Mouse (Mus musculus) stomach, embryonic 16.5 days (tissue): ENCODE measurements at regions not wholly inside any gene's neighbourhood (a gene's known extent, or its start where the extent isn't known, plus 50 kb on each side); places are given as distances from the start of the nearest gene placed in this dataset.

Source experiments
- ATAC-seq: fragments of 200-750 bp; cut with Nextera tagmentation; 2 replicates; pipeline ENCODE4 v1.8.0; 2017; ENCODE audit warnings: moderate number of reproducible peaks, moderate TSS enrichment; ENCODE audit not compliant: insufficient read depth, low FRiP score
- H3K27ac ChIP-seq: fragments of 300-500 bp; sonication (generic); 2 replicates; pipeline ENCODE4 v1.5.1; 2014; ENCODE audit warnings: low read length
- H3K27me3 ChIP-seq: fragments of 300-500 bp; sonication (generic); 2 replicates; pipeline ENCODE4 v1.6.1; 2014; ENCODE audit warnings: low read length, control low read depth, mixed read lengths; ENCODE audit not compliant: control insufficient read depth, insufficient read depth
- H3K36me3 ChIP-seq: fragments of 300-500 bp; sonication (generic); 2 replicates; pipeline ENCODE4 v1.6.1; 2014; ENCODE audit warnings: low read length; ENCODE audit not compliant: control insufficient read depth, insufficient read depth
- H3K4me1 ChIP-seq: fragments of 300-500 bp; sonication (generic); 2 replicates; pipeline ENCODE4 v1.6.1; 2014; ENCODE audit warnings: low read length, control low read depth, mixed read lengths; ENCODE audit not compliant: control insufficient read depth, insufficient read depth
- H3K4me2 ChIP-seq: fragments of 300-500 bp; sonication (generic); 2 replicates; pipeline ENCODE4 v1.6.1; 2014; ENCODE audit warnings: low read depth, low read length, mixed read lengths
- H3K4me3 ChIP-seq: fragments of 300-500 bp; sonication (generic); replicated peaks from 2 replicates; pipeline ENCODE4 v1.5.1; 2014; ENCODE audit warnings: mild to moderate bottlenecking, low read length
- H3K9ac ChIP-seq: fragments of 300-500 bp; sonication (generic); 2 replicates; pipeline ENCODE4 v1.6.1; 2014; ENCODE audit warnings: low read length
- H3K9me3 ChIP-seq: fragments of 300-500 bp; sonication (generic); replicated peaks from 2 replicates; pipeline ENCODE4 v1.6.1; 2016; ENCODE audit warnings: low read length, control low read depth; ENCODE audit not compliant: control insufficient read depth
- WGBS: fragments of 180-500 bp; shearing (Covaris S2); extraction: QIAGEN DNeasy Blood & Tissue Kit; methylation state at CpG from one replicate; pipeline ENCODE4 v1.1.7; 2014; 5-methylcytosine and 5-hydroxymethylcytosine counted together

DNA sequence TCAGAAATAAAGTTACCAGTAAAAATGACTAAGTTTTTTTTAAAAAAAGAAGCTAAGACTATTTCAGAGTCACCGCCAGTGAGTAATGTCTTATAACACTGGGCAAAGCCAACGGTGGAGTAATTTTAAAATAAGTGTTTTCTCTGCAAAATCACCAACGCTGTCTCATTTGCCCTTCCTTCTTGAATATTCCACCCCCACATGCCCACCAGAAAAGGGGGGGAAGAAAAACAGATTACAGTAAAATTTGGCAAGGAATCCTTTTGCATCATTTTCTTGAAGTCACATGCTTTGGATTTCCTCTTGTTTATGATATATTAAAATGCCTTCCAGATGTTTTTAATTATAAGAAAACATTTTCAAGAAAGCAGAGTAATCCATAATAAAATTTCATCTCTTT is 482.9 kb downstream of the Lmo4 start:
- no peak for ATAC-seq
- no peak overlapping the region for H3K4me3 ChIP-seq
- 65% methylated on average over 3 of the region's 3 CpGs for WGBS

DNA sequence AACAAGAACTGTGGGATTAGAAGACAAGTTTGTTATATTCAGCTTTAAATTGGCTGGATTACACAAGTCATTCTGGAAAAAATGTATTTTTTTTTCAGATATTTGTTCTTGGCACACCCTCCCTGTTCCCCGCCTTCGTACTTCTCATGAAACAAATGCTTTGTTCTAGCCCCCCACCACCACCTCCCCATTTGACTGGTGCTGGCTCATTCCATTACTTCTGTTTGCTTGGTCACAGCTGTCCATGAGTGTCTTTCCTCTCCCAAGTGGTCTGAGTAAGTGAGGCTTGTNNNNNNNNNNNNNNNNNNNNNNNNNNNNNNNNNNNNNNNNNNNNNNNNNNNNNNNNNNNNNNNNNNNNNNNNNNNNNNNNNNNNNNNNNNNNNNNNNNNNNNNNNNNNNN is 491.8 kb downstream of the Lmo4 start:
- ATAC-seq: no peak
- Histone ChIP-seq H3K27ac (no peak overlapping the region), H3K9ac (no peak overlapping the region), H3K4me2 (no peak overlapping the region), H3K27me3 (no peaks in the 10 kb centered on the region), H3K4me3 (no peak overlapping the region), H3K4me1 (no peaks in the 10 kb centered on the region), H3K9me3 (0 out of 2 replicates have a peak, but pooled peaks cover 6% of the 10 kb centered on the region), H3K36me3 (no peaks in the 10 kb centered on the region)
- WGBS: 37% methylated on average over 2 of the region's 2 CpGs

More for the DNA sequence above, 482.9 kb downstream of the Lmo4 start:
- Histone ChIP-seq H3K9ac (no peak overlapping the region), H3K27me3 (no peaks in the 10 kb centered on the region), H3K27ac (no peak overlapping the region), H3K9me3 (no peaks in the 10 kb centered on the region), H3K36me3 (no peaks in the 10 kb centered on the region), H3K4me2 (no peak overlapping the region), H3K4me1 (no peaks in the 10 kb centered on the region)

- no peak for ATAC-seq
- Histone ChIP-seq H3K9me3 (0 out of 2 replicates have a peak, but pooled peaks cover 6% of the 10 kb centered on the region), H3K4me2 (no peak overlapping the region), H3K36me3 (no peaks in the 10 kb centered on the region), H3K27ac (no peak overlapping the region), H3K27me3 (no peaks in the 10 kb centered on the region), H3K4me1 (no peaks in the 10 kb centered on the region), H3K9ac (no peak overlapping the region), H3K4me3 (no peak overlapping the region)
- WGBS: 65% methylated on average over 16 of the region's 16 CpGs
These were observed 494.1 kb downstream of the Lmo4 start for GRCm38 (mm10) chr3:143710805-143711469.

- Histone ChIP-seq H3K36me3 (no peaks in the 10 kb centered on the region), H3K27ac (no peak overlapping the region), H3K9ac (no peak overlapping the region), H3K27me3 (no peaks in the 10 kb centered on the region), H3K4me3 (no peak overlapping the region), H3K4me2 (no peak overlapping the region), H3K4me1 (no peaks in the 10 kb centered on the region), H3K9me3 (no peaks in the 10 kb centered on the region)
- 83% methylated on average over 1 of the region's 1 CpGs for WGBS
- no peak for ATAC-seq
These were observed 498.3 kb downstream of the Lmo4 start for GRCm38 (mm10) chr3:143706679-143707078.

DNA sequence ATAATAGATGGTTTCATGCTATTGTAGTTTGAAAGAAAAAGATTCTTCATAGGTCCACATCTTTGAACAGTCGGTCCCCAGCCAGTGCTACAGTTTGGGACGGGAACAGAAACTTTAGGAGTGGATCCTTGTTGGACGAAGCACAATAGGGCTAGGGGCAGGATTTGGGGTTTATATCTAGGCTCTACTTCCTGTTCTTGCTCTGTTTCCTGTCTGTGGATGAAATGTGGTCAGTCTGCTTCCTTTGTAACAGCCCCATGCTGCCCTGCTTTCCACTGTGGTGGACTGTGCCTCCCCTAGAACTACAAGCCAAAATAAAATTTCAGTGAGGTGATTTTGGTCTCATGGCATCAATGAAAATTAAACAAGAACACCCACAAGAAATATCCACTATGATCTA is 510.2 kb downstream of the Lmo4 start:
- H3K27ac ChIP-seq: no peak overlapping the region
- WGBS: 87% methylated on average over 3 of the region's 3 CpGs
- H3K9ac ChIP-seq: no peak overlapping the region
- no peaks in the 10 kb centered on the region for H3K27me3 ChIP-seq
- H3K4me2 ChIP-seq: no peak overlapping the region
- H3K4me1 ChIP-seq: no peaks in the 10 kb centered on the region
- no peaks in the 10 kb centered on the region for H3K9me3 ChIP-seq
- no peaks in the 10 kb centered on the region for H3K36me3 ChIP-seq
- ATAC-seq: no peak
- no peak overlapping the region for H3K4me3 ChIP-seq

DNA sequence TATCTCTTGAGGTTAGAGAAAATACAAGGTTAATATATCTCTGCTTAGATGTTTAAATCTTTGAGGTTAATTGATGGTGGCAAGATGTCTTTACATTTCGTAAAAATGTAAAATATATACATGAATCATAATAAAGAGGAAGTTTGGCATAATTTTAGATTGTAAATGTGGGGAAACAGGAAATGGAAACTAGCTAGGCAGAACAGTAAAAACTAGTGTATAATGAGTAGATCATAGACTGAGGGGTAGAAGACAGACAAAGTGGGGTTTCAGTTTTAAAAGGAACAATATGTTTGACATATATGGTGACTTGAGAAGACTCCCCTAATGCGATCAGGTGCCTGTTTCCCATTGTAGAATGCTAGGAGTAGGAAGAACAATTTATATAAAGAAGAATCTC is 519.3 kb downstream of the Lmo4 start:
- no peaks in the 10 kb centered on the region for H3K27me3 ChIP-seq
- H3K4me3 ChIP-seq: no peak overlapping the region
- no peak overlapping the region for H3K9ac ChIP-seq
- no peaks in the 10 kb centered on the region for H3K4me1 ChIP-seq
- ATAC-seq: no peak
- H3K4me2 ChIP-seq: no peak overlapping the region
- no peaks in the 10 kb centered on the region for H3K9me3 ChIP-seq
- 78% methylated on average over 2 of the region's 2 CpGs for WGBS
- H3K36me3 ChIP-seq: no peaks in the 10 kb centered on the region
- no peak overlapping the region for H3K27ac ChIP-seq

DNA sequence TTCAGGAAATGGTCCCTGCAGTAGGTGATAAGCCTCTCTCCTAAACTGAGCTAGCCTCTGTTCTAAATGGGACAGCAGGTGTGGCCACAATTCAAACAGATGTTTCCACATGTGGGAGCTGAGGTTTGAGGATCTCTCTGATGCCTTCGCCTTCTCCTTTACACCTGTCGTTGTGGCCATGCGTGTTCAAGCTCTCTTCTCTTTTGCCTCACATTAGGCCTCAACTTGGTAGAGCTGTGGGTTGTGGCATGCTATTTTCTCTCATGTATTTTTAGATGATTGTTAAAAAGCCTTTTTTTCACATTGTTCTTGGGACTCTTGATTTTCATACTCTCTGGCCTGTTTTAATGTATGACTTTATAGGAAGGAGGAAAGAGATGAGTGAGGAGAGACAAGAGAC is 526.8 kb downstream of the Lmo4 start:
- Histone ChIP-seq H3K4me3 (no peak overlapping the region), H3K36me3 (no peaks in the 10 kb centered on the region), H3K9me3 (no peaks in the 10 kb centered on the region), H3K4me1 (no peaks in the 10 kb centered on the region), H3K27ac (no peak overlapping the region), H3K27me3 (no peaks in the 10 kb centered on the region), H3K9ac (no peak overlapping the region), H3K4me2 (no peak overlapping the region)
- no peak for ATAC-seq
- WGBS: 92% methylated on average over 3 of the region's 3 CpGs

DNA sequence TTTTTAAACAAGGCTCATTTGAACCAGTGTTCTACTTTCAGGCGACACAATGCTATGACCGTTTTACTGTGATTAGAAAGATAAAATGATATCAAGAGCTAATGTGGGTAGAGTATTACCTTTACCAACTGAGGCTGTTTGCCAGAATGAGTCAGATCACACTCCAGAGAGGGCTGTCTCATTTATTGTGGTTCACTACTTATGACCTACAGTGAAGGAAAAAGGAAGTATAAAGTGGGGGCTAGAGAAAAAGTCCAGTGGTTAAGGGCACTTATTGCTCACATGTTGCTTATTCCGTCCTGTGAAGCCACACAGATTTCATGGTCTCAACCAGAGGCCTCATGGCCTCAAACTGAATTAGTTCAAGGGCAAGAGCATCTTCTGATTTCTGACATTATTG is 530.2 kb downstream of the Lmo4 start:
- no peak overlapping the region for H3K4me3 ChIP-seq
- no peak for ATAC-seq
- no peaks in the 10 kb centered on the region for H3K9me3 ChIP-seq
- no peak overlapping the region for H3K27ac ChIP-seq
- H3K4me1 ChIP-seq: no peaks in the 10 kb centered on the region
- no peak overlapping the region for H3K9ac ChIP-seq
- no peaks in the 10 kb centered on the region for H3K27me3 ChIP-seq
- WGBS: 83% methylated on average over 3 of the region's 3 CpGs
- no peaks in the 10 kb centered on the region for H3K36me3 ChIP-seq
- H3K4me2 ChIP-seq: no peak overlapping the region

DNA sequence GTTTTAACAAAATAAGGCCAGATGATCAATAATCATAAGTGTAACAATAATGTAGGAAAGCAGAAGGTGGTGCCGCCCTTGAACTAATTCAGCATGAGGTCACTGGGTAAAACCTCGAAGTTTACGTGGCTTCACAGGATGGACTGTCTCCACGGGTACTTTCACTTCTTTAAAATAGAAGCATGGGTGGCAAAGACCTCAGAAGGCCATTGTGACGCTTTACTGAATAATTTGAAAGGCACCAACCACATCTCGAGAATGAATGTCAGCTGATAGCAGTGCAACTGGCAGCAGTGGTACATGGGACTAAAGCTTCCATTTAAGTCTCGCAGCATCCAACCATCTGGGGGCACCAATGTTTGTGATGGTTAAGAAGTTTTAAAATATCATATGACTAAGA is 530.6 kb downstream of the Lmo4 start:
- Histone ChIP-seq H3K4me2 (no peak overlapping the region), H3K4me1 (no peaks in the 10 kb centered on the region), H3K36me3 (no peaks in the 10 kb centered on the region), H3K9ac (no peak overlapping the region), H3K27ac (no peak overlapping the region), H3K27me3 (no peaks in the 10 kb centered on the region), H3K9me3 (no peaks in the 10 kb centered on the region), H3K4me3 (no peak overlapping the region)
- ATAC-seq: no peak
- 86% methylated on average over 7 of the region's 7 CpGs for WGBS
